Mouse (Mus musculus): ENCODE data around the gene 4931406P16Rik. TPM values are rescaled to one million over a fixed set of nuclear protein-coding genes. Genes with fewer than 3 reads are reported as not detected.

The 4931406P16Rik gene
- total RNA-seq, 2 experiments from 2014 or later, result 44.7 to 50.9 TPM

GRCm38 (mm10) chr7:34312786-34313442, 437 bp downstream of the 4931406P16Rik start:
- peak in 1 of 2 experiments; percentile 18 for DNase-seq (ENCODE audit: low spot score in 2 of 2)

GRCm38 (mm10) chr7:34309186-34309764, 4.1 kb downstream of the 4931406P16Rik start:
- DNase-seq (ENCODE audit: low spot score in 2 of 2), result no peak

GRCm38 (mm10) chr7:34308586-34308985, 4.8 kb downstream of the 4931406P16Rik start:
- no peak for DNase-seq (ENCODE audit: low spot score in 2 of 2)

DNA sequence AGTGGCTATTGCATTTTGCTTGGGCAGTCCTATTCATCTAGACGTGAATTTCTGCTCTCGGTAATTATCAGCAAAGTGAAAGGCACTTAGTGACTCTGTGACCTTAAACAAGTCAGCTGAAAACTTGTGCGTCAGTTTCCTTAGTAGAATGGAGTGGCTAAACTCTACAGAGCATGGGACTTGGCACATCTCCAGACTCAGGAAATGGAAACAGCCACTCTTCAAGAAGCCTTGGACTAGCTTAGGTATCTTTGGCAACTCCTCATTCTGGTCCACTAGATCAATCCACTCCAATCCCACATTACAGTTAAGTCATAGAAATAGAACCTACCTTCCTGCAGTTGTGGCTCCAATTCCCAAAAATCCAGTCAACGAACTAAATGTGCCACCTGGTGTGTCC, 7.9 kb downstream of the 4931406P16Rik start:
- DNase-seq (ENCODE audit: low spot score in 2 of 2), result no peak

DNA sequence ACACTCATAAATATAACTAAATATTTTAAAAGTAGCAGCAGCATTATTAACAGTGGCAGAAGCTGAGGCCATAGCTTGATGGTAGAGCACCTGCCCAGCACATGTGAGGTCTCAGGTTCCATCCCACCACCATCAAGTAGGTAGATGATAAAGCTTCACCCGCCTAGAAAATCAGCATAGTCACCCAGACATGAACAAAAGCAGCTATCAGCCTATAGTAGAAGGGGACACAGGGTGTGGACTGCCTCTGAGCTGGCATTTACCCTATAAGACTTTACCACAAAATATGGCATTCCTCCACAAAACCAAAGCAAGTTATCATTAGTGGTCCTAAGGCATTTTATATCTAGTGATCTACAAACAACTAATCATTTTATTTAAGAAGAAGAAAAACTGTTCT, 10.7 kb downstream of the 4931406P16Rik start:
- DNase-seq (ENCODE audit: low spot score in 2 of 2), result no peak

- DNase-seq (ENCODE audit: low spot score in 2 of 2), result no peak
These were observed 11.4 kb downstream of the 4931406P16Rik start for GRCm38 (mm10) chr7:34301952-34302351.

DNA sequence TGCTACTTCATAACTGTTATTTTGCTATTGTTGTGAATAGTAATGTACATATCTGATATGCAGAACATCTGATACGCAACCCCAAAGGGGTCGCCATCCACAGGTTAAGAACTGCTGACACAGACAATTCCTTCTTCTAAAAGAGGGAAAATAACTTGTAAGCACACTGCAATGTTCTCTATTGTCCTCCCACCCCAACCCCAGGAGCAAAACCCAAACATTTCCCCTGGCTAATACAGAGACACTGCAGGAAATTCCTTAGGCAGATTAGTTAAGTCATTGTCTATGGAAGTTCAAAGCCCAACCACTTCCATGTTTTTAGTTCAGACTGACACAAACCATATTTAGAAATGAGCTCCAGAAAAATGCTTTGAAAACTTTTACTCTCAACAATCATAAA, 14.5 kb downstream of the 4931406P16Rik start:
- DNase-seq (ENCODE audit: low spot score in 2 of 2), result no peak

- DNase-seq (ENCODE audit: low spot score in 2 of 2), result no peak
These were observed 17.2 kb downstream of the 4931406P16Rik start for GRCm38 (mm10) chr7:34296124-34296523.

DNA sequence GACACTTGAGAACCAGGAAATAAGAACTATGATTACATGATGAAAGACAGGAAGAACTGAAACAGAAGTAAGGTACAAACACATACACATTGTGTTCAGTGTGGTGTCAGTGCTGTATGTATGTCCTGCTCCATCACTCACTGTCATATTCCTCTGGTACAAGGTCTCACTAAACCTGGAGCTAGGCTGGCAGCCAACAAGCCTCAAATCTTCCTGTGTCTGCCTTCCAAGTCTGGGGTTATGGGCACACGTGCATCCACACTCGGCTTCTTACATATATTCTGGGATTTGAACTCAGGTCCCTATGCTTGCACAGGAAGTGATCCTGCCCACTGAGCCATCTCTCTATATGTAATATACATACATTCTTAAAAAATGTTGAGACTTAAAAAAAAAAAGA, 20.7 kb downstream of the 4931406P16Rik start:
- DNase-seq (ENCODE audit: low spot score in 2 of 2), result no peak

DNA sequence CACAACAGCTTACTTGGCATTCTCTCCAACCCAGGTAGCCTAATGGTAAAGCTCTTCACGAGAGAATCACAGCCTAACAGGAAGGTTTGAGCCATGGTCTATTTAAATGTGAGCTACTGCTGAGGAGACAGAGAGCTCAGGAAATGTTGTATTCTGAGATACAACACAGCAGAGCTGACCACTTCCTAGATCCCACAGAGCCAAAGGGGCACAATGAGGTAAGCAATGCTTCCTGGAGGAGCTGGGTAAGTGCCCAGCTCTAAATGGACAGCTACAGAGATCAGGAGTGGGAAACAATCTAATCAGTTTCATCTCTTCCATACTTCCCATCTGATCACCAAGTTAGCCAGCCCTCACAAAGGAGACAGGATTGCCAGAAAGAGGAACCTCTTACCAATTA, 22.1 kb downstream of the 4931406P16Rik start:
- no peak for DNase-seq (ENCODE audit: low spot score in 2 of 2)

DNA sequence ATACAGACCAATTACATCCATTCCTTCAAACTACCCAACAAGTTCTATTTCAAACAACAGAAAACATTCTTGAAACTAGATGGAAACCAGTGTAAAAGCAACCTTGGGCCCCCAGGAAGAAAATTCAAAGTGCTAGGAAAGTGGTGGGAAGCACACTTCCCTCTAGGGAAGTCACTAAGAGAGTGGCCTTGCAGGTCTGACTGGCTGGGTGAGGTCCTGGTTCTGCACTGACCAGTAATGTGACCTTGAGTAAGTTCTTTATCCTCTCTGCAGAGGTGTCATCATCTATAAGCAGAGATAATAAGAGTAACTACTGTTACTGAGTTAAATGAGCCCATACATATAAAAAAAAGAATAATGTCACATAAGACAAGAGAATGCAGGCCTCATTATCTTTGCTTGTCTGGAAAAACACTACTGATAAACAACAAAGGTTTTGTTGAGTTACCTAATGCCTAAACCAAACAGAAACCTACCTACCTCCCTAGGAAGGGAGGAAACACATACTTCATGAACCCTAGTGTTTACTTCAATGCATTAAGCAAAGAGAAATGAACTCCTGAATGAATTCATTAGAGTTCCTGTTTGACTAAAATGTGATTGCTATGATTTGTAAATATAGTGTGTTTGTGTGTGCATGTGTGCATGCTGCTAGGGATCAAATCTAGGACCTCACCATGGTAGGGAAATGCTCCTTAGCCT, 22.8 kb downstream of the 4931406P16Rik start:
- DNase-seq (ENCODE audit: low spot score in 2 of 2), result no peak

- DNase-seq (ENCODE audit: low spot score in 2 of 2), result no peak
These were observed 35.7 kb downstream of the 4931406P16Rik start for GRCm38 (mm10) chr7:34277656-34278055.

GRCm38 (mm10) chr7:34276066-34276465, 37.3 kb downstream of the 4931406P16Rik start:
- no peak for DNase-seq (ENCODE audit: low spot score in 2 of 2)

- no peak for DNase-seq (ENCODE audit: low spot score in 2 of 2)
These were observed 40.9 kb downstream of the 4931406P16Rik start for GRCm38 (mm10) chr7:34272465-34272864.

DNA sequence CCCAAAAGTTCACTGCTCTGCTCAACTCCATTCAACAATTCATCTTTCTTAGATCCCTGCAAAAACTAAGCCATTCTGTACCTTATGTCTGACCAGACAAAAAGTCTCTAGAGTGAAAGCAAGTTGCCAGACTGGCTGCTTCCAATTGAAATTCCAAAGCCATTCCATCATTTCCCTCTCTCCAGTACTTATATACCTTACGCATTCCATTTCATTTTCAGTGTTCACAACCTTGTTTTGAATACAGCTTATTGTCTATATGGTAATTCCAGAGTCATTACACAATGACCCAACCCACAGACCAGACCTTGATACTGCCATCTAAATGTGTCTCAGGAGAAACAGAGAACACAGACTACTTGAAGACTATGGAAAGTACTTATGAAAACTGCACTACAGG, 44.9 kb downstream of the 4931406P16Rik start:
- DNase-seq (ENCODE audit: low spot score in 2 of 2), result no peak

DNA sequence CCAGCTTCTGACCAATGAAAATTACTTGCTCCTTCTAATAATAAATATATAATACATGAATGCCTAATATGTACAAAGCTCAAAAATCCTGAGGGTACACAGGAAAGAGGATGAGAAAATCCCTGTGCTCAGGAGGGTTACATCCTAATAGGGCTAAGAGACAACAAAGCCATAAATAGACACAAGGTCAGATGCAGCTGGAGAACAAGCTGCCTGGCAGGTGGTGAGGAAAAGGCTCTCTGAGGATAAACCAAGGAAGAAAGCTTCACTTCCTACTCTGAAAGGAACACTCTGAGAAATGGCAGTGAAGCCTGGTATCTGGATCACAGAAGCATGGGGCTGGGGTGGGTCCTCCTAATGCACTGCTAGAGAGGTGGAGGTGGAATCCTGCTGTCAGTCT, 46.9 kb downstream of the 4931406P16Rik start:
- no peak for DNase-seq (ENCODE audit: low spot score in 2 of 2)

DNA sequence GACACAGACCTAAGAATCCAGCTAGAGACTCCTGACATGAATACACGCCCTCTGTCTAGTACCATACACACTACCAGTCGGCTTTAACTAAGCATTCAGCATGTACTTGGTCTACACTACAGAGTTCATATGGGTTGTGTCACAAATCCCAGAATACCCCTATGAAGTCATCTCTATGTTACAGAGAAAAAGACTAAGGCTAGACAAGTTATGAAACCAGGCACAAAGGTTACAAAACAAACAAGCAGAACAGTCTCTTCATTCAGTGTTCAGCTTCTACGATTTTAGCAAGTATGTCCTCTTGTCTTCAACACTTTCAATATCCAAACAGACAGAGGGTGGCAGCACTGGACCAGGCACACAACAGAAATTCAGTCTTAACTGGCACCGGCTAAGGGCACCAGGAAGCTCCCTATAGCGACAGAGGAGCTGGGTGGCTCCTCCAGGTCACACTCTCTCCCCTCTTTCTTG, 47.4 kb downstream of the 4931406P16Rik start:
- peak; percentile 47 to 79 for DNase-seq (ENCODE audit: low spot score in 2 of 2)

DNA sequence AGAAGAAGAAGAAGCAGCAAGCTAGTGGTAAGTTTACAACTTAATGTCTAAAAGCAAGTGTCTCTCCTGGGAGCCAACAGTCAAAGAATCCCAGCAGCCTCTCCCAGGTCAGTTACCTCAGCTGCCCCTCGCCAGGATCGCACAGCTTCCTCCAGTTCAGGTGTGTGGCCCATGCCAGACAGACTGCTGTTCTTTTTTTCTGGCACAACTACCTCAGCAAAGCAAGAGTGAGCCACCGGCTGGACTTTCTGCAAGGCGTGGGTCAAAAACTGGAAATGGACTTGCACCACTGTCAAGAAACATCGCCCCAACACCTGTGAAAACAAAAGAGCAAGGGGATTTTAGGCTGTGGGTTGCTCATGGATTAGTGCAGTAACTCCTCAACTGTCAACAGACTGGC, 49.9 kb downstream of the 4931406P16Rik start:
- DNase-seq (ENCODE audit: low spot score in 2 of 2), result no peak

GRCm38 (mm10) chr7:34258407-34258806, 54.9 kb downstream of the 4931406P16Rik start:
- DNase-seq (ENCODE audit: low spot score in 2 of 2), result no peak

DNA sequence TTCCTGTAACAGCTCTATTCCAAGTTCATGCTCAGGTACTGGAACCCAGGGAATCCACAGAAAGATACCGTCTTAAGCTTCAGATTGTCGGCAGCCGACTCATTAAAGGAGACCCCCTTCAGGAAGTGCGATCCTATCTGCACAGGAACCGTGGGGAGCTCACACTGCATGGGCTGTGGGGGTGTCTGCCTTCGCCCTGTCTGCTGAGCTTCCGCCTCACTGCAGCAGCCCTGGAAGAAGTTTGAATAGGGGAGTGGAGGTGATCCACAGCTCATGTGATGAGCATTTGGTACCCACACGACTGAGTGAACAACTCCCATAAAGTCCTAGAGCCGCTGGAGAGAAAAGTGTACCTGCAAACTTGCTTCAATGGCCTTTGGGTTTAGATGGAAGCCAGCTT, 56.1 kb downstream of the 4931406P16Rik start:
- DNase-seq (ENCODE audit: low spot score in 2 of 2), result no peak

GRCm38 (mm10) chr7:34255916-34256315, 57.4 kb downstream of the 4931406P16Rik start:
- no peak for DNase-seq (ENCODE audit: low spot score in 2 of 2)

DNA sequence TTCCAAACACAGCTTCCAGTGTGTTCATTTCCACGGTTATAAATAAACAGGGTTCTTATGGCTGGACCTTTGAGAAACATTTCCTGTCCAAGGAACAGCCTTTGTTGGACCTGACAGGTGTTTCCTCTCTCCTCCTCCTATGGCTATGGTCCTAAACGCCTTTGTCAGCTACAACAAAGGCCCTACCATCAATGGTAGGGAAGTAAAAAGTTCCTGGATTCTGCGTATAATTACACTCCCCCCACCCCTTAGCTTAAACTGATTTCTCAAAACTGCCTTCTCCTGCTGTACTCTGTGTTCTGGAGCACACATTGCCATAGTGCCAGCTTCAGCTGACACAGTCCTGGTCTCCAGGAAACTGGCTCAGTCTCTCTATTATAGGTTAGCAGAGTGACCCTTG, 58.2 kb downstream of the 4931406P16Rik start:
- DNase-seq (ENCODE audit: low spot score in 2 of 2), result no peak

Data from layer of hippocampus, postnatal 14 days (tissue).